Mouse (Mus musculus) cerebellum, adult 9-10 months (tissue): Measurements from ENCODE around the gene Vpreb2.
"Not testable (repeated sequence)": the region's sequence is repeated elsewhere in the genome, so short reads cannot be mapped to it uniquely, and the experiment has no call there.

Experiments
- DNase-seq: peaks from one replicate; pipeline ENCODE4 v3.0.0; 2022

Vpreb2 gene

GRCm38 (mm10) chr16:17992321-17992720, 12.1 kb downstream of the Vpreb2 start:
- not testable (repeated sequence) for DNase-seq

- DNase-seq, result no peak
Observed at GRCm38 (mm10) chr16:17999668-18000067, 19.4 kb downstream of the Vpreb2 start.

DNA sequence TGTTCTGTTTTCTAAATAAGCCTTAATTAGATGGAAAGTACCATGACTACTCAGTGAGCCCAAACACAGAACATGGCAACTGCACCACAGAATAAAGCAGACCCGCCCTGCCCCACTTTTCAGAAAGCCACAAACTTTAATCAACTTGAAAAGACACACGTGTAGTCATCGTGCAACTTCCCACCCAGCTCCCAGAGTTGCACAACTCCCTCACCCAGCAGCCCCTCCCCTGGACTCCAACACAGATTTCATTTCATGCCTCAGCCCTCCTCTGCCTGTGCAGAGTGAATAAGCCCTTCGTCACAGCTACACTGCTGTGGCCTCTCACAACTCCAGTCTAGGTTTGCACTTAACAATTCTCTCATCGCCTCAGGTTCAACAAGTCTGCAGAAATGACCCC, 24.4 kb downstream of the Vpreb2 start:
- DNase-seq, result no peak

DNA sequence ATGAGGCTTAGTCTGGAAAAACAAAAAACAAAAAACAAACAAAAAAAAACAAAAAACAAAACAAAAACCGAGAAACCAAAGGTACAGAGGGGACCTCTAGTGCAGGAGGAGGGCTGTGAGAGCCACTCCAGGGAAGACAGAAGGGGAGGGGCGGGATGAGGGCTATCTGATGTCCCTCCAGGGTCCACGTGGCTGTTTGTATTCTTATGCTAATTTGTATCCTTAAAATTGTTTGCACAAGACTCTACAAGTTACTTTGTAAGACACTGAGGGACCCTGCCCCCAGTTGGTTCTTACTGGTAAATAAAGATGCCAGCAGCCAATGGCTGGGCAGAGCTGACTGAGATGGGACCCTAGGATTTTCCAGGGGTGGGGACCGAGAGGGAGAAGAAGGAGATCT, 26.9 kb downstream of the Vpreb2 start:
- no peak for DNase-seq

DNA sequence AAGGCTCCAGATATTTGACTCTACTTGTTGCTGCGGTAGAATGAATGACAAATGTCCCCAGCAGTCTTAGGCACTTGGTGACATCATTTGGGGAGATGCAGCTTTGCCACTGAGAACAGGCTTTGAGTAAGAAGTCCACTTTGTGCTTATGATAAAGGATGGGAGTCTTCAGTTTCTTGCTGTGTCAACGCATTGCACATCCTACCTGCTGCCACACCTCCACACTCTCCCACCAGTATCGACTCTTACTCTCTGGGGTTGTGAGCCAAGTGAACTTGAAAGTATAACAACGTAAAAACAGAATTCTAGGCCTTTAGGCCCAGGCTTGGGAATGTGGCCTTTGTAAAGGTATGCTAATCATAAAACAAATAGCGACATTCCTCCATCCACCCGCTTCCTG, 30.9 kb downstream of the Vpreb2 start:
- no peak for DNase-seq

- not testable (repeated sequence) for DNase-seq
Observed at GRCm38 (mm10) chr16:18016482-18016881, 36.3 kb downstream of the Vpreb2 start.

DNA sequence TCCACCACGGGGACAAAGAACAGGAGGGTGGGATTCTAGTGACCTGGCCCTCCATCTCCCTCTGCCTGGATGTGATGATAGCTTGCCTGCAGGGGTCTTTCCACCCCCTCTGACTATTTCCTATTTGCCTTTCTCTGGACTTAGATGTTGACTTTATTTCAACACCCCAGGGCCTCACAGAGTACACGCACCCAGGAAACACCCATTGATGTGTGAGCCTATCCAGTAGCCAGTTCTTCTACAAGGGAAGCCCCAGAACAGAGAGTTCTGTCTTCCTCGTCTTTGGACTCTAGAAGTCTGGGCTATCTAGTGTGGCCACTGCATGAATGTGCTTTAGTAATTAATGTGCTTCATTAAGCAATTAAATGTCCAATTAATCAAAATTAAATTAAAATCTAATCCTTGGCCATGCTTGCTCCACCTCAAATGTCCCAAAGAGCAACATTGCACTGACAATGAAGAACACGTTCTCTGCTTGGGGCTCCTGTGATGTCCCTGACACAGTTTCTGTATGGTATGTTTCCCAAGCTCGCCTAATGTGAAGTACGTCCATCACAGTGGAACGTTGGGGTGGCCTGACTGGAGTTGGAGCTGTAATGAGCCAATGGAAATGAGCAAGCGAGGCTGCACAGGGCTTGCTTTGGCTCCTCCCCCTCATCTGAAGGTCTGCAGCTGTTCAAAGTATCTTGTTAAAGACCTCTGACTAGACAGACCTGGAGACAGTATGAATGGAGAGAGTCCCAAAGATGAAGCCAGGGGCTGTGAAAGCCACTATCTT, 42.7 kb downstream of the Vpreb2 start:
- no peak for DNase-seq

GRCm38 (mm10) chr16:18027371-18027770, 47.1 kb downstream of the Vpreb2 start:
- no peak for DNase-seq
